Mouse (Mus musculus): Measurements from ENCODE around the gene Crybb2. TPM values are rescaled to one million over a fixed set of nuclear protein-coding genes. Genes with fewer than 3 reads are reported as not detected.
A peak's percentile ranks its signal among the peaks of the same experiment; 100 is the strongest.

The Crybb2 gene
- polyA plus RNA-seq, 1 experiment from 2014 or later = not detected

DNA sequence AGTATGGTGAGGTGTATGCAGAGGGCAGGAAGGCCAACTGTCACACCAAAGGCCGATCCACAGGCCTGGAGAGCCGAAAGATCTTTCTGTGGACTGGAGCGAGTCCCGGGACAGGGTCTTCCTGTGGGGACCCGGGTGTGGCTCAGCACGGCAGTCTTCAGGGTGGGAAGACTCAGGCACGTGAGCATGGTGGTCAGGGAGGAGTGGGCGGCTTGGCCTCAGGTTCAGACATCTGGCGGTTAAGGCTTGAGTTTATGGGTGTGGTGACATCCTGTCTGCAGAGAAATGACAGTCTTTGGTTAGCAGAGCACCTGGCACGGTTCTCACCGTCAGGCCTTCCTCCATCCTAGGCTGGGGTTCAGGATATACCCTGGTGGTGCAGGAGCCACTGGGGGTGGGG, 20.8 kb upstream of the Crybb2 start:
- Histone ChIP-seq H3K4me1 (ENCODE audit: control insufficient read depth in 2 of 2, insufficient read depth in 2 of 2, low read length in 2 of 2) (no peaks in the 10 kb centered on the region; a peak in 1 of 4 replicates), H3K9ac (ENCODE audit: low read length) (no peak overlapping the region), H3K36me3 (ENCODE audit: control insufficient read depth, insufficient read depth, low read length) (peaks cover 83% of the 10 kb centered on the region), H3K4me2 (ENCODE audit: low read length) (no peak overlapping the region), H3K9me3 (ENCODE audit: control insufficient read depth, low read length) (no peaks in the 10 kb centered on the region), H3K4me3 (ENCODE audit: control insufficient read depth in 1 of 2, insufficient read depth in 1 of 2, low read depth in 1 of 2, low read length in 2 of 2) (no peak overlapping the region), H3K27me3 (ENCODE audit: control insufficient read depth, insufficient read depth, low read length) (no peaks in the 10 kb centered on the region), H3K27ac (replicated peaks in 1 of 2; ENCODE audit: control insufficient read depth in 1 of 2, insufficient read depth in 1 of 2, low read depth in 2 of 2, low read length in 2 of 2) (no peak overlapping the region)
- WGBS = 91% methylated on average over 11 of the region's 11 CpGs
- no peak for ATAC-seq (ENCODE audit: insufficient number of reproducible peaks, insufficient read depth, low FRiP score, low read depth)

DNA sequence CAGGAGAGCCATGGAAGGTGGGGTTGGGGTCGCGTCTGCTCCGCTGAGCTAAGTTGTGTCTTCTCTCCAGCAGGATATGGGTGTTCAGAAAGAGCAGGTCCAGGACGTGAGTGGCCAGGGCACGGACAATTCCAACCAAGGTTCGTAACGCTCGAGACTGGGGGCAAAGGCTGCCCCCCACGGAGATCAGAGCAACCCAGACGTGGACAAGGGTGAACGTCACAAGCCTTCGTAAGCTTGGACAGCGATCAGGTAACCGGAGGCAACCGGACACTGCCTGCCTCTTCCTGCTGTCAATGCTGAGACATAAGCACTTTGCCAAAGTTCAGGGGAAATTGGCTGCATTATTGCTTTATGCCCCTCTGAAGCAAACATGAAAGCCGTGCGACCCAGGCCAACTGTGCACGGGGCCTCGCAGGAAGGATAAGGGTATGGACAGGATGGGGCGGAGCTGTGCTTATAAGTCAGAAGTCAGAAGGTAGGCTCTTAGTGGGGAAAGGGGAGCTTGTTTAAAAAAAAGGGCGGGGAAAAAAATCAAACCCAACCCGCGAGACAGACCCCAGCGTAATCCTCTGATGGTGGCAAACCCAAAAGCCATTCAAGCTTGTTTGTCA, 20.3 kb upstream of the Crybb2 start:
- ATAC-seq (ENCODE audit: insufficient number of reproducible peaks, insufficient read depth, low FRiP score, low read depth) = no peak
- WGBS = 91% methylated on average over 24 of the region's 24 CpGs
- no peak overlapping the region for H3K9ac ChIP-seq (ENCODE audit: low read length)
- no peaks in the 10 kb centered on the region for H3K9me3 ChIP-seq (ENCODE audit: control insufficient read depth, low read length)
- H3K4me2 ChIP-seq (ENCODE audit: low read length) = no peak overlapping the region
- H3K27ac ChIP-seq (replicated peaks in 1 of 2; ENCODE audit: control insufficient read depth in 1 of 2, insufficient read depth in 1 of 2, low read depth in 2 of 2, low read length in 2 of 2) = no peak overlapping the region
- no peaks in the 10 kb centered on the region; a peak in 1 of 4 replicates for H3K4me1 ChIP-seq (ENCODE audit: control insufficient read depth in 2 of 2, insufficient read depth in 2 of 2, low read length in 2 of 2)
- H3K4me3 ChIP-seq (ENCODE audit: control insufficient read depth in 1 of 2, insufficient read depth in 1 of 2, low read depth in 1 of 2, low read length in 2 of 2) = no peak overlapping the region
- H3K36me3 ChIP-seq (ENCODE audit: control insufficient read depth, insufficient read depth, low read length) = peaks cover 80% of the 10 kb centered on the region
- no peaks in the 10 kb centered on the region for H3K27me3 ChIP-seq (ENCODE audit: control insufficient read depth, insufficient read depth, low read length)

DNA sequence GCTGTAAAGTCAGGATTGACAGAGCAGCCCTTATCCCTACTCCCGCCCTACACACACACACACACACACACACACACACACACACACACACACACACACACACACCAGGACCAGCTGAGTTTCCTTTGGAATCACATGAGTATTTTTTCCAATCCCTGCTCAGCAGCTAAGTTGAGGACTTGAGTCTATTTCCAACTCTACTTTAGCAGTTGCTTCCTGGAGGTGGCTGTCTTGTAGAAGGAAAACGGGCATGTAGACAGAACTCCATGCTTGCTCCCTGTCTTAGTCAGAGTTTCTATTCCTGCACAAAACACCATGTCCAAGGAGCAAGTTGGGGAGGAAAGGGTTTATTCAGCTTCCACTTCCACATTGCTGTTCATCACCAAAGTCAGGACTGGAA, 17.5 kb upstream of the Crybb2 start:
- H3K4me2 ChIP-seq (ENCODE audit: low read length) = no peak overlapping the region
- H3K4me1 ChIP-seq (ENCODE audit: control insufficient read depth in 2 of 2, insufficient read depth in 2 of 2, low read length in 2 of 2) = peaks cover 6 to 7% of the 10 kb centered on the region in 2 experiments; a peak in 3 of 4 replicates
- no peak overlapping the region for H3K4me3 ChIP-seq (ENCODE audit: control insufficient read depth in 1 of 2, insufficient read depth in 1 of 2, low read depth in 1 of 2, low read length in 2 of 2)
- peaks cover 55% of the 10 kb centered on the region for H3K36me3 ChIP-seq (ENCODE audit: control insufficient read depth, insufficient read depth, low read length)
- H3K9me3 ChIP-seq (ENCODE audit: control insufficient read depth, low read length) = 0 out of 2 replicates have a peak, but pooled peaks cover 2% of the 10 kb centered on the region
- no peaks in the 10 kb centered on the region for H3K27me3 ChIP-seq (ENCODE audit: control insufficient read depth, insufficient read depth, low read length)
- no peak overlapping the region for H3K27ac ChIP-seq (replicated peaks in 1 of 2; ENCODE audit: control insufficient read depth in 1 of 2, insufficient read depth in 1 of 2, low read depth in 2 of 2, low read length in 2 of 2)
- no peak for ATAC-seq (ENCODE audit: insufficient number of reproducible peaks, insufficient read depth, low FRiP score, low read depth)
- WGBS = 80% methylated on average over 2 of the region's 2 CpGs
- H3K9ac ChIP-seq (ENCODE audit: low read length) = no peak overlapping the region

DNA sequence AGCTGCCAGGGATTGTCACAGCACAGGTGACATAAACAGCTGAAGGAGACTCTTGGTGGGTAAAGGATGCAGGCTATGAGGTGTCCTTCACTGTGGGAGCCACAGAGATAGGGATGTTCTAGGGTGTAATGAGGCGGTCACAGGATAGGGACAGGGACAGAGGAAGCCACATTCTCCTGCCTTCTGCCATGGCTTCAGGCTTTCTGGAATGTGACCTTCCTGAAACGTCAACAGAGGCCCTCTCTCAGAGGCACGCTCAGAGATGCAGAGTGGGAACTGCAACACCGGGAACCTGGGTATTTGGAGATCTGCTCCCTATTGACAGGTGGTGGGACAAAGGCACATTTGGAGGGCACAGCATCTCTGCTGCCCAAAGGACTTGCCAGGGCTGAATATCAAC, 17.1 kb upstream of the Crybb2 start:
- no peak for ATAC-seq (ENCODE audit: insufficient number of reproducible peaks, insufficient read depth, low FRiP score, low read depth)
- Histone ChIP-seq H3K27ac (replicated peaks in 1 of 2; ENCODE audit: control insufficient read depth in 1 of 2, insufficient read depth in 1 of 2, low read depth in 2 of 2, low read length in 2 of 2) (0 out of 4 replicates have a peak overlapping the region, but pooled peaks of 1 of the 2 experiments have one; percentile 19), H3K4me3 (ENCODE audit: control insufficient read depth in 1 of 2, insufficient read depth in 1 of 2, low read depth in 1 of 2, low read length in 2 of 2) (no peak overlapping the region), H3K9me3 (ENCODE audit: control insufficient read depth, low read length) (0 out of 2 replicates have a peak, but pooled peaks cover 2% of the 10 kb centered on the region), H3K27me3 (ENCODE audit: control insufficient read depth, insufficient read depth, low read length) (no peaks in the 10 kb centered on the region), H3K4me2 (ENCODE audit: low read length) (no peak overlapping the region), H3K4me1 (ENCODE audit: control insufficient read depth in 2 of 2, insufficient read depth in 2 of 2, low read length in 2 of 2) (peaks cover 10 to 11% of the 10 kb centered on the region in 2 experiments; a peak in 3 of 4 replicates), H3K36me3 (ENCODE audit: control insufficient read depth, insufficient read depth, low read length) (peaks cover 50% of the 10 kb centered on the region), H3K9ac (ENCODE audit: low read length) (no peak overlapping the region)
- 48% methylated on average over 4 of the region's 4 CpGs for WGBS

DNA sequence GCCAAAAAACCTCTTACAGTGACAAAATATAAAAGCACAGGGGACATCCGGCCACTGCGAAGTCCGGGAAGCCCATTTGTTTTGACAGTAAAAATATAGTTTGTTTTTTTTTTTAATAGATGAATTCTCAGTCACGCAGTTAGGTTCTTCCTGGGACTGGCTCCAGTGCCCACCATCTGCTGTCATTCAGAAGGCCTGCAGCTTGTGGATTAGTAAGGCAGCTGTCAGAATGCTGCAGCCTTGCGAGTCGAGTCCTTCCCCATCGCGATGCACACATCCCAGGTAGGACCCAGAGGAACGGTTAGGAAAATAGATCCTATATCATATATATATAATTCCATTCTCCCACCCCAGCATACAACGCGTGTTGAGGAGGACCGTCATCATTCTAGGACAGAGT, 16.5 kb upstream of the Crybb2 start:
- no peak overlapping the region for H3K4me2 ChIP-seq (ENCODE audit: low read length)
- 0 out of 2 replicates have a peak, but pooled peaks cover 2% of the 10 kb centered on the region for H3K9me3 ChIP-seq (ENCODE audit: control insufficient read depth, low read length)
- no peak overlapping the region for H3K4me3 ChIP-seq (ENCODE audit: control insufficient read depth in 1 of 2, insufficient read depth in 1 of 2, low read depth in 1 of 2, low read length in 2 of 2)
- peaks cover 10 to 11% of the 10 kb centered on the region in 2 experiments; a peak in 3 of 4 replicates for H3K4me1 ChIP-seq (ENCODE audit: control insufficient read depth in 2 of 2, insufficient read depth in 2 of 2, low read length in 2 of 2)
- no peaks in the 10 kb centered on the region for H3K27me3 ChIP-seq (ENCODE audit: control insufficient read depth, insufficient read depth, low read length)
- 85% methylated on average over 12 of the region's 12 CpGs for WGBS
- H3K27ac ChIP-seq (replicated peaks in 1 of 2; ENCODE audit: control insufficient read depth in 1 of 2, insufficient read depth in 1 of 2, low read depth in 2 of 2, low read length in 2 of 2) = no peak overlapping the region
- peaks cover 45% of the 10 kb centered on the region for H3K36me3 ChIP-seq (ENCODE audit: control insufficient read depth, insufficient read depth, low read length)
- no peak for ATAC-seq (ENCODE audit: insufficient number of reproducible peaks, insufficient read depth, low FRiP score, low read depth)
- no peak overlapping the region for H3K9ac ChIP-seq (ENCODE audit: low read length)

DNA sequence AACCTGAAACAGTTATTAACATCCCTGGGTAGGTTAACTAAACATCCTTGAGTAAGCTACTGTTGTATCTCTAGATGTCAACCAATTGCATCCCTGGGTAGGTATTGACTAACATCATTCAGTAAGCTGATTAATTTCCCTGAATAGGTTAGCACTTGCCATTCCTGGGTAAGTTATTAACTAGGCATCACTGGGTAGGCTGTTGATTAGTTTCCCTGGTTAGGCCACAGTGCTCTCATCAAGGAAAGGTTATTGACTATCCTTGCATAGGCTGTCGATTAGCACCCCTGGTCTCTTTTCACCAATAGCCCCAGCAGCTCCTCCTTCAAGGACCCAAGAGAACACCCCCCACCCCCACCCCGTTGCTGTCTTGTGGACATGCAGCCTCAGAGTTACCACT, 16.0 kb upstream of the Crybb2 start:
- WGBS = 70% methylated on average over 2 of the region's 2 CpGs
- peaks cover 41% of the 10 kb centered on the region for H3K36me3 ChIP-seq (ENCODE audit: control insufficient read depth, insufficient read depth, low read length)
- H3K27me3 ChIP-seq (ENCODE audit: control insufficient read depth, insufficient read depth, low read length) = no peaks in the 10 kb centered on the region
- H3K4me3 ChIP-seq (ENCODE audit: control insufficient read depth in 1 of 2, insufficient read depth in 1 of 2, low read depth in 1 of 2, low read length in 2 of 2) = no peak overlapping the region
- H3K9me3 ChIP-seq (ENCODE audit: control insufficient read depth, low read length) = 0 out of 2 replicates have a peak, but pooled peaks cover 2% of the 10 kb centered on the region
- H3K27ac ChIP-seq (replicated peaks in 1 of 2; ENCODE audit: control insufficient read depth in 1 of 2, insufficient read depth in 1 of 2, low read depth in 2 of 2, low read length in 2 of 2) = no peak overlapping the region
- no peak overlapping the region for H3K9ac ChIP-seq (ENCODE audit: low read length)
- ATAC-seq (ENCODE audit: insufficient number of reproducible peaks, insufficient read depth, low FRiP score, low read depth) = no peak
- peaks cover 10 to 13% of the 10 kb centered on the region in 2 experiments; a peak in 3 of 4 replicates for H3K4me1 ChIP-seq (ENCODE audit: control insufficient read depth in 2 of 2, insufficient read depth in 2 of 2, low read length in 2 of 2)
- no peak overlapping the region for H3K4me2 ChIP-seq (ENCODE audit: low read length)

DNA sequence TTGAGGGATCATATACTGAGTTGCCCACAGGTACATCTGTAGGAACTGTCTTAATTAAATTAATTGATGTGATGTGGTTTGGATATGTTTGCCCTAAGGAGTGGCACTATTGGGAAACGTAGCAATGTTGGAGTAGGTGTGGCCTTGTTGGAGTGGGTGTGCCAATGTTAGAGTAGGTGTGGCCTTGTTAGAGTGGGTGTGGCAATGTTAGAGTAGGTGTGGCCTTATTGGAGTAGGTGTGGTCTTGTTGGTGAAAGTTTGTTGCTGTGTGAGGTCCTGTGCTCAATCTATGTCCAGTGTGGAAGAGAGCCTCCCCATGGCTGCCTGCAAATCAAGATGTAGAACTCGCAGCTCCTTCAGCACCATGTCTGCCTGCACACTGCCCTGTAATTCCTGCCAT, 14.4 kb upstream of the Crybb2 start:
- WGBS = 82% methylated on average over 2 of the region's 2 CpGs
- no peak overlapping the region for H3K4me2 ChIP-seq (ENCODE audit: low read length)
- 0 out of 2 replicates have a peak, but pooled peaks cover 2% of the 10 kb centered on the region for H3K9me3 ChIP-seq (ENCODE audit: control insufficient read depth, low read length)
- H3K4me3 ChIP-seq (ENCODE audit: control insufficient read depth in 1 of 2, insufficient read depth in 1 of 2, low read depth in 1 of 2, low read length in 2 of 2) = no peak overlapping the region
- no peak overlapping the region for H3K9ac ChIP-seq (ENCODE audit: low read length)
- ATAC-seq (ENCODE audit: insufficient number of reproducible peaks, insufficient read depth, low FRiP score, low read depth) = no peak
- H3K4me1 ChIP-seq (ENCODE audit: control insufficient read depth in 2 of 2, insufficient read depth in 2 of 2, low read length in 2 of 2) = peaks cover 10 to 19% of the 10 kb centered on the region in 2 experiments
- peaks cover 25% of the 10 kb centered on the region for H3K36me3 ChIP-seq (ENCODE audit: control insufficient read depth, insufficient read depth, low read length)
- H3K27me3 ChIP-seq (ENCODE audit: control insufficient read depth, insufficient read depth, low read length) = no peaks in the 10 kb centered on the region
- H3K27ac ChIP-seq (replicated peaks in 1 of 2; ENCODE audit: control insufficient read depth in 1 of 2, insufficient read depth in 1 of 2, low read depth in 2 of 2, low read length in 2 of 2) = no peak overlapping the region
